Mouse (Mus musculus): ENCODE measurements around the gene Agpat1. TPM values are rescaled to one million over a fixed set of nuclear protein-coding genes. Genes with fewer than 3 reads are reported as not detected.

The Agpat1 gene
- polyA plus RNA-seq, 1 experiment from 2014 or later, result 27.6 TPM

DNA sequence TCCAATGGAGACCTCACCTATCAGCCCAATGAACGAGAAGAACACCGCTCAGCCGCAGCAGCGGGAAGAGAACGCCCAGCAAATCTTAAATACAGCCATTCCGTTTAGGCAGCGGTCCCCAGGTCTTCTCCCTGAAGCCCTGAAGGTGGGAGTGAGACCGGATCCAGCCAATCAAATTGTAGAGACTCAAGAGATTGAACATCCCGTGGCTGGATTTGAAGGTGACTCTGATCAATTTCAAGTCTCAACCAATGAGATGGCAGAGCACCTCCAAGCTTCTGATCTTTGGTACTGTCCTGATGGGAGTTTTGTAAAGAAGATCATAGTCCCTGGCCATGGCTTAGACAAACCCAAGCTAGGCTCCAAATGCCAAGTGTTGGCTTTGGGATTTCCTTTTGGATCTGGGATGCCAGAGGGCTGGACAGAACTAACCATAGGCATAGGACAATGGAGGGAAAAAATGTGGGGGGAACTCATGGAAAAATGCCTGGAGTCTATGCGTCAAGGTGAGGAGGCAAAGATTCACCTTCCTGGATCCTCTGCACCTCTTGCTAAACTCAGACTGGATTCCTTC is 41.3 kb downstream of the Agpat1 start:
- H3K4me3 ChIP-seq (ENCODE audit: low read depth, low read length), result peak overlapping the region; percentile 53
- H3K27me3 ChIP-seq (ENCODE audit: control insufficient read depth, insufficient read depth, low read length), result no peaks in the 10 kb centered on the region
- no peaks in the 10 kb centered on the region; the same call in 1 of the 2 replicates for H3K4me1 ChIP-seq (replicated peaks; ENCODE audit: control insufficient read depth, insufficient read depth)
- ATAC-seq (ENCODE audit: low FRiP score, low TSS enrichment), result no peak
- WGBS, result 38% methylated on average over 10 of the region's 10 CpGs
- TF ChIP-seq CTCF (IDR thresholded peaks at IDR 0.05; ENCODE audit: low read depth), result no peak
- TF ChIP-seq EP300 (optimal IDR thresholded peaks at IDR 0.05), result no peak
- H3K36me3 ChIP-seq (ENCODE audit: control insufficient read depth, insufficient read depth, low read length), result no peaks in the 10 kb centered on the region; the same call in 1 of the 2 replicates
- no peak overlapping the region for H3K27ac ChIP-seq (replicated peaks)
- H3K9me3 ChIP-seq (ENCODE audit: control insufficient read depth, low read length), result no peaks in the 10 kb centered on the region
- peak overlapping the region; percentile 83 for H3K4me2 ChIP-seq (replicated peaks; ENCODE audit: low read depth)
- peak overlapping the region; percentile 63 for H3K9ac ChIP-seq (ENCODE audit: low read length)
- DNase-seq (ENCODE audit: low spot score), result no peak

DNA sequence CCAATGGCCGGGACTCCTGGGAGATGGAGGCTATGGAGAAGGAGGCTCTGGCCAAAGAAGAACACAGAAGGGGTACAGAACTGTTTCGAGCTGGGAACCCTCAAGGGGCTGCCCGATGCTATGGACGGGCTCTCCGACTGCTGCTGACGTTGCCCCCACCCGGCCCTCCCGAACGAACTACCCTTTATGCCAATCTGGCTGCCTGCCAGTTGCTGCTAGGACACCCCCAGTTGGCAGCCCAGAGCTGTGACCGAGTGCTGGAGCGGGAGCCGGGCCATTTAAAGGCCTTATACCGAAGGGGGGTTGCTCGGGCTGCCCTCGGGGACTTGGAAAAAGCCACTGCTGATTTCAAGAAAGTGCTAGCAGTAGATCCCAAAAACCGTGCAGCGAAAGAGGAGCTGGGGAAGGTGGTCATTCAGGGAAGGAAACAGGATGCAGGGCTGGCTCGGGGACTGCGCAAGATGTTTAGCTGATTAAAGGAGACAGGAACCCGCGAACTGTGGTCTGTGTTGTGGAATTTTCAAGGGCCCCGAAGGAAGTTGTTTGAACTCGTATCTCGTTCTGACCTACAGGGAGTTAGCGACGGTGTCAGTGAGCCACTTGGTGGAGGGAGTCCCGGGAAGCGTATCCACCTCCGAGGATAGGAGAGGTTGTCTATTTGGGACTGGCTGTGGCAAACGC is 41.9 kb downstream of the Agpat1 start:
- DNase-seq (ENCODE audit: low spot score), result no peak
- no peak for TF ChIP-seq CTCF (IDR thresholded peaks at IDR 0.05; ENCODE audit: low read depth)
- no peak for TF ChIP-seq EP300 (optimal IDR thresholded peaks at IDR 0.05)
- H3K36me3 ChIP-seq (ENCODE audit: control insufficient read depth, insufficient read depth, low read length), result peaks cover 5% of the 10 kb centered on the region
- 85% methylated on average over 30 of the region's 30 CpGs for WGBS
- no peak overlapping the region for H3K9ac ChIP-seq (ENCODE audit: low read length)
- no peak overlapping the region; the same call in 1 of the 2 replicates for H3K27ac ChIP-seq (replicated peaks)
- no peak for ATAC-seq (ENCODE audit: low FRiP score, low TSS enrichment)
- H3K4me1 ChIP-seq (replicated peaks; ENCODE audit: control insufficient read depth, insufficient read depth), result no peaks in the 10 kb centered on the region; the same call in 1 of the 2 replicates
- peak overlapping the region; percentile 83; the same call in 1 of the 2 replicates for H3K4me2 ChIP-seq (replicated peaks; ENCODE audit: low read depth)
- no peak overlapping the region for H3K4me3 ChIP-seq (ENCODE audit: low read depth, low read length)
- H3K9me3 ChIP-seq (ENCODE audit: control insufficient read depth, low read length), result no peaks in the 10 kb centered on the region
- no peaks in the 10 kb centered on the region for H3K27me3 ChIP-seq (ENCODE audit: control insufficient read depth, insufficient read depth, low read length)

DNA sequence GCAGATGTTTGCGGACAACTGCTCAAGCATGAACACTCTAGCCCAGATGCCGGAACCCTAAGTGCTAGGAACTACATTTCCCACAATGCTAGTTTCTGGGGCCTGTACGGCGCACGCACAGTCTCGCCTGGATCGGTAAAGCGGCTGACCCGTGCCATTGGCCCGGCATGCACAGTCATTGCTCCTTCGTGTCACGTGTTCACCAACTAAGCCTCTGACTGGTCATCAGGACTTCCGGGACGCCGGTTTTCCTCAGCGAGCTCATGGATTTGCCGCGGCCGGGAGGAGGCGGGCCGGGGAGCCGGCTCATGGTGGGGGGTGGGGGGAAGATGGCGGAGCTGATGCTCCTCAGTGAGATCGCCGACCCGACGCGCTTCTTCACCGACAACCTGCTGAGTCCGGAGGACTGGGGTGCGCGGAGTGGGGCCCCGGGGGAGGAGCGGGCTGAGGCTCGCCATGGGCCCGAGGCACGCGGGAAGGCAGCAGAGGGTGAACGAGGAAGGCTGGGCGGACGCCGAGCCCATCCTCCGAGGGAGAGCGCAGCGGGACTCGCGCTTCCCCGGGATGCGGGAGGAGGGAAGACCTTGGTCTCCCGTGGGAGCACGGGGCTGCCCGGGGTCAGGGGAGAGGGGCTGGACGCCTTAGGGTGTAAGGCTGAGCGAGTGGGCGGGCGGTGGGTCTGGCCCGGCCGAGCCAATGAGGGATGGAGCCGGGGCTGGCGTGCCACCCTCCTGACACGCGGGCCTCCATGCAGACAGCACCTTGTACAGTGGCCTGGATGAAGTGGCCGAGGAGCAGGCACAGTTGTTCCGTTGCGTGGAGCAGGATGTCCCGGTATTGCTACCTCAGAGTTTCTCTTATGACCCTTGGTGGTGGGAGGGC is 43.1 kb downstream of the Agpat1 start, which contains the start of gene Atf6b:
Gene Atf6b (plus strand): TSS at position 241 of the 882 bp plus-strand sequence.
- no peaks in the 10 kb centered on the region; the same call in 1 of the 2 replicates for H3K4me1 ChIP-seq (replicated peaks; ENCODE audit: control insufficient read depth, insufficient read depth)
- no peaks in the 10 kb centered on the region for H3K27me3 ChIP-seq (ENCODE audit: control insufficient read depth, insufficient read depth, low read length)
- H3K27ac ChIP-seq (replicated peaks), result peak within 1 kb of the TSS; percentile 83
- ATAC-seq (ENCODE audit: low FRiP score, low TSS enrichment), result peak; percentile 96
- no peaks in the 10 kb centered on the region for H3K9me3 ChIP-seq (ENCODE audit: control insufficient read depth, low read length)
- H3K4me2 ChIP-seq (replicated peaks; ENCODE audit: low read depth), result peak within 1 kb of the TSS; percentile 77
- peak within 1 kb of the TSS; percentile 87 for H3K9ac ChIP-seq (ENCODE audit: low read length)
- H3K4me3 ChIP-seq (ENCODE audit: low read depth, low read length), result peak within 1 kb of the TSS; percentile 95
- peaks cover 6% of the 10 kb centered on the region for H3K36me3 ChIP-seq (ENCODE audit: control insufficient read depth, insufficient read depth, low read length)
- no peak for TF ChIP-seq EP300 (optimal IDR thresholded peaks at IDR 0.05)
- TF ChIP-seq CTCF (IDR thresholded peaks at IDR 0.05; ENCODE audit: low read depth), result no peak; the same call in 1 of the 2 replicates
- DNase-seq (ENCODE audit: low spot score), result peak; percentile 96
- under 1% methylated on average over 59 of the region's 66 CpGs for WGBS

DNA sequence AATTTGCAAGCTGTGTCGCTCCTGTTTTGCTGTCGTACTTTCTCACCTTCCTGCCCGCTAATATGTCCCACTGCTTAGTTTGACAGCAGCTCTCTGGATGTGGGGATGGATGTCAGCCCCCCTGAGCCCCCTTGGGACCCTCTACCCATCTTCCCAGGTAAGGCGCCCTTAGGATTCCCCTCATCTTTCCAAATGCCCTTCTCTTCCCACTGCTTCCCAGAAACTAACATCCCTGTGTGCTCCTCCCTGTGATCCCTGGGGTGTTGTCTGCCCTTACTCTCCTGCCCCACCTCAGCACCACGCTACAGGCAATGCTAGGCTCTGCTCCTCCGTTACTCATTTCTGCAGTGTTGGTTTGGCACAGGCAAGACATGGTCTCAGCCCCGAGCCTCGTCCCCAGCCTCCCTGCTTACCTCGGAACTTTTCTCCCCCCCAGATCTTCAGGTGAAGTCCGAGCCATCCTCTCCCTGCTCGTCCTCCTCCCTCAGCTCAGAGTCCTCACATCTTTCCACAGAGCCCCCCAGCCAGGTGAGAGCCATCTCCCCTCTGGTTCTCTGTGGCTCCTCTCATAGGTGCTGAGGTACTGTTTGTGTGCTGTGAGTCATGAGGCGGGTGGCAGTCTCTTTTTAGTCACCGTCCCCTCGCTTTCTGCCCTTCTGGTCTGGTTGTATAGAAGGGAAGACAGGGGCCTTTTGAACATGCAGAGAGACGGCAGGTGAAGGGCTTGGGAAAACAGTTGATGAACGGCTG is 44.3 kb downstream of the Agpat1 start:
- Histone ChIP-seq H3K4me1 (replicated peaks; ENCODE audit: control insufficient read depth, insufficient read depth) (no peaks in the 10 kb centered on the region; the same call in 1 of the 2 replicates), H3K36me3 (ENCODE audit: control insufficient read depth, insufficient read depth, low read length) (peaks cover 8% of the 10 kb centered on the region), H3K27me3 (ENCODE audit: control insufficient read depth, insufficient read depth, low read length) (no peaks in the 10 kb centered on the region), H3K9me3 (ENCODE audit: control insufficient read depth, low read length) (no peaks in the 10 kb centered on the region), H3K27ac (replicated peaks) (no peak overlapping the region), H3K9ac (ENCODE audit: low read length) (no peak overlapping the region), H3K4me3 (ENCODE audit: low read depth, low read length) (no peak overlapping the region), H3K4me2 (replicated peaks; ENCODE audit: low read depth) (no peak overlapping the region)
- WGBS, result 78% methylated on average over 16 of the region's 16 CpGs
- no peak for TF ChIP-seq EP300 (optimal IDR thresholded peaks at IDR 0.05)
- TF ChIP-seq CTCF (IDR thresholded peaks at IDR 0.05; ENCODE audit: low read depth), result no peak
- ATAC-seq (ENCODE audit: low FRiP score, low TSS enrichment), result no peak
- DNase-seq (ENCODE audit: low spot score), result no peak

DNA sequence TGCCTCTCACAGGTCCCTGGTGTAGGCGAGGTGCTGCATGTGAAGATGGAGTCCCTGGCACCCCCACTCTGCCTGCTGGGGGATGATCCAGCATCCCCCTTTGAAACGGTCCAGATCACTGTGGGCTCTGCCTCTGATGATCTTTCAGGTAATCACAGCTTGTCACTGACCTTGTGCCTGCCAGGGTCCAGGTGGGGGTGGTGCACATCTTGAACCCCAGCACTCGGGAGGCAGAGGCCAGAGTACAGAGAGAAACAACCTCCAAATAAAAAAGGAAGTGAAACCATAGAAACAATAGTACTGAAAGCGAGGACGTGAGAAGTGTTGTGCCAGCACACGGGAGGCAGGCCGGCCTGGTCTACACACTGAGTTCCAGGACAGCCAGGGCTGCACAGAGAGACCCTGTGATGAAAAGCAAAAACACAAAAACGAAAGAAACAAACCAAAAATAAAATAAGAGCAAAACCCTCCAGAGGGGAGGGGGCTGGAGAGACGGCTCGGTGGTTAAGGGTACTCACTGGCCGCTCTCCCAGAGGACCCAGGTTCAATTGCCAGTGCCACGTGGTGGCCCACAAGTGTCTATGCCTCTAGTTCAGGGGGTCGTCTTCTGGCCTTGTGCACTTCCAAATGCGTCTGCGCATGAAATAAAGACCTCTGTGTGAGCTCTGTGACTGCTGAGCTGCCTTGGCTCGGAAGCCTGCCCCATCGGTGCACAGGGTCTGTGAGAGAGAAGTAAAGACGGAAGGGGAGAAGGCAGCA is 45.2 kb downstream of the Agpat1 start:
- WGBS, result 88% methylated on average over 18 of the region's 18 CpGs
- Histone ChIP-seq H3K36me3 (ENCODE audit: control insufficient read depth, insufficient read depth, low read length) (peaks cover 12% of the 10 kb centered on the region), H3K9me3 (ENCODE audit: control insufficient read depth, low read length) (no peaks in the 10 kb centered on the region), H3K4me2 (replicated peaks; ENCODE audit: low read depth) (no peak overlapping the region), H3K4me3 (ENCODE audit: low read depth, low read length) (no peak overlapping the region), H3K9ac (ENCODE audit: low read length) (no peak overlapping the region), H3K4me1 (replicated peaks; ENCODE audit: control insufficient read depth, insufficient read depth) (no peaks in the 10 kb centered on the region; the same call in 1 of the 2 replicates), H3K27me3 (ENCODE audit: control insufficient read depth, insufficient read depth, low read length) (no peaks in the 10 kb centered on the region), H3K27ac (replicated peaks) (no peak overlapping the region)
- DNase-seq (ENCODE audit: low spot score) (no peak), ATAC-seq (ENCODE audit: low FRiP score, low TSS enrichment) (no peak)
- TF ChIP-seq EP300 (optimal IDR thresholded peaks at IDR 0.05), result no peak
- TF ChIP-seq CTCF (IDR thresholded peaks at IDR 0.05; ENCODE audit: low read depth), result no peak

Measured in stomach, postnatal 0 days (tissue).